Mouse (Mus musculus): ENCODE measurements around the gene Kif27. TPM values are rescaled to one million over a fixed set of nuclear protein-coding genes. Genes with fewer than 3 reads are reported as not detected.
"Not testable (repeated sequence)": the region's sequence is repeated elsewhere in the genome, so short reads cannot be mapped to it uniquely, and the experiment has no call there.

Kif27 gene
- total RNA-seq (2012; rRNA removed) (not detected in 2 replicates), total RNA-seq (2014; rRNA removed) (not detected in 2 replicates), polyA plus RNA-seq (2012; ENCODE audit: insufficient read length, low read depth) (not detected in 2 replicates)

GRCm38 (mm10) chr13:58358629-58359303 is at the start of gene Kif27:
Gene Kif27 (minus strand): TSS chr13:58359122.
- H3K4me1 ChIP-seq (ENCODE audit: control insufficient read depth in 1 of 2, insufficient read depth in 2 of 2): no peaks in the 10 kb centered on the region
- TF ChIP-seq PAX5 (IDR thresholded peaks at IDR 0.05; ENCODE audit: low read length) (no peak), JUN (IDR thresholded peaks at IDR 0.05; ENCODE audit: insufficient read depth, low read depth, low read length) (no peak), KAT2A (IDR thresholded peaks at IDR 0.05; ENCODE audit: insufficient replicate concordance, low read length) (no peak), EP300 (IDR thresholded peaks at IDR 0.05; ENCODE audit: low read length) (no peak)
- no peak for DNase-seq (ENCODE audit: extremely low read depth)
- dilution Hi-C loops (cut with MboI; ENCODE audit: extremely low pct_ligation_motif_present, extremely low pct_unique_long_range_greater_than_20kb, low sequenced_read_pairs): no loop called here
- H3K27ac ChIP-seq (ENCODE audit: insufficient read depth, low read depth): no peak within 1 kb of the TSS
- H3K36me3 ChIP-seq (replicated peaks in 1 of 2; ENCODE audit: control insufficient read depth in 1 of 2, insufficient read depth in 1 of 2, low read length in 1 of 2): no peaks in the 10 kb centered on the region
- H3K79me2 ChIP-seq (replicated peaks; ENCODE audit: control insufficient read depth, extremely low read depth, insufficient read depth, poor library complexity, severe bottlenecking): no peaks in the 10 kb centered on the region
- peaks cover 11% of the 10 kb centered on the region for H3K9me3 ChIP-seq (replicated peaks; ENCODE audit: low read length)
- H3K4me3 ChIP-seq (replicated peaks in 1 of 3; ENCODE audit: low read depth in 2 of 3, low read length in 2 of 3, poor library complexity in 1 of 3): no peak within 1 kb of the TSS
- H3K9ac ChIP-seq (ENCODE audit: insufficient read depth, low read depth): no peak within 1 kb of the TSS
- no peaks in the 10 kb centered on the region for H3K27me3 ChIP-seq (replicated peaks)
- in situ Hi-C loops (cut with MboI; ENCODE audit: low pct_ligation_motif_present, low pct_unique_long_range_greater_than_20kb, low sequenced_read_pairs): no loop called here
- H3K4me2 ChIP-seq (ENCODE audit: insufficient read depth, low read depth, poor library complexity, severe bottlenecking): no peak within 1 kb of the TSS

GRCm38 (mm10) chr13:58403243-58403642 is 44.3 kb upstream of the Kif27 start, which contains the start of gene Hnrnpk:
Gene Hnrnpk (minus strand): TSS chr13:58403343.
- Histone ChIP-seq H3K4me2 (ENCODE audit: insufficient read depth, low read depth, poor library complexity, severe bottlenecking) (peak within 1 kb of the TSS; percentile 44), H3K4me3 (replicated peaks in 1 of 3; ENCODE audit: low read depth in 2 of 3, low read length in 2 of 3, poor library complexity in 1 of 3) (peak within 1 kb of the TSS; percentile 87 to 96 (median 89)), H3K79me2 (replicated peaks; ENCODE audit: control insufficient read depth, extremely low read depth, insufficient read depth, poor library complexity, severe bottlenecking) (peaks cover 35% of the 10 kb centered on the region), H3K27ac (ENCODE audit: insufficient read depth, low read depth) (peak within 1 kb of the TSS; percentile 88), H3K9ac (ENCODE audit: insufficient read depth, low read depth) (peak within 1 kb of the TSS; percentile 91), H3K4me1 (ENCODE audit: control insufficient read depth in 1 of 2, insufficient read depth in 2 of 2) (peaks cover 0 to 15% of the 10 kb centered on the region in 2 experiments; a peak in 2 of 4 replicates), H3K36me3 (replicated peaks in 1 of 2; ENCODE audit: control insufficient read depth in 1 of 2, insufficient read depth in 1 of 2, low read length in 1 of 2) (peaks cover 6 to 24% of the 10 kb centered on the region in 2 experiments)
- dilution Hi-C loops (cut with MboI; ENCODE audit: extremely low pct_ligation_motif_present, extremely low pct_unique_long_range_greater_than_20kb, low sequenced_read_pairs); H3K27me3 ChIP-seq (replicated peaks); H3K9me3 ChIP-seq (replicated peaks; ENCODE audit: low read length); in situ Hi-C loops (cut with MboI; ENCODE audit: low pct_ligation_motif_present, low pct_unique_long_range_greater_than_20kb, low sequenced_read_pairs); DNase-seq (ENCODE audit: extremely low read depth): not testable (repeated sequence)

- in situ Hi-C loops (cut with MboI; ENCODE audit: low pct_ligation_motif_present, low pct_unique_long_range_greater_than_20kb, low sequenced_read_pairs): no loop called here
- Histone ChIP-seq H3K27me3 (replicated peaks) (no peaks in the 10 kb centered on the region), H3K27ac (ENCODE audit: insufficient read depth, low read depth) (peak overlapping the region; percentile 83), H3K36me3 (replicated peaks in 1 of 2; ENCODE audit: control insufficient read depth in 1 of 2, insufficient read depth in 1 of 2, low read length in 1 of 2) (peaks cover 7 to 28% of the 10 kb centered on the region in 2 experiments), H3K79me2 (replicated peaks; ENCODE audit: control insufficient read depth, extremely low read depth, insufficient read depth, poor library complexity, severe bottlenecking) (peaks cover 38% of the 10 kb centered on the region), H3K4me1 (ENCODE audit: control insufficient read depth in 1 of 2, insufficient read depth in 2 of 2) (peaks cover 0 to 16% of the 10 kb centered on the region in 2 experiments; a peak in 2 of 4 replicates), H3K4me3 (replicated peaks in 1 of 3; ENCODE audit: low read depth in 2 of 3, low read length in 2 of 3, poor library complexity in 1 of 3) (peak overlapping the region; percentile 87 to 96 (median 89)), H3K9me3 (replicated peaks; ENCODE audit: low read length) (no peaks in the 10 kb centered on the region), H3K9ac (ENCODE audit: insufficient read depth, low read depth) (peak overlapping the region; percentile 79), H3K4me2 (ENCODE audit: insufficient read depth, low read depth, poor library complexity, severe bottlenecking) (no peak overlapping the region)
- no peak for DNase-seq (ENCODE audit: extremely low read depth)
- no peak for TF ChIP-seq ZKSCAN1 (IDR thresholded peaks at IDR 0.05; ENCODE audit: borderline replicate concordance, low read depth, low read length)
- no peak for TF ChIP-seq CHD2 (IDR thresholded peaks at IDR 0.05; ENCODE audit: low read length)
- TF ChIP-seq ELF1 (IDR thresholded peaks at IDR 0.05; ENCODE audit: low read depth, low read length): peak; percentile 40
- dilution Hi-C loops (cut with MboI; ENCODE audit: extremely low pct_ligation_motif_present, extremely low pct_unique_long_range_greater_than_20kb, low sequenced_read_pairs): no loop called here
Measured at GRCm38 (mm10) chr13:58402744-58403110, 43.8 kb upstream of the Kif27 start.

Measured in CH12.LX (cell line).